Mouse (Mus musculus) hindbrain, embryonic 12.5 days (tissue): ENCODE measurements around the gene Tnfsf8. TPM values are rescaled to one million over a fixed set of nuclear protein-coding genes. Genes with fewer than 3 reads are reported as not detected.

Experiments
- ATAC-seq: fragments of 200-750 bp; cut with Nextera tagmentation; 2 replicates; pipeline ENCODE4 v1.8.0; 2017; ENCODE audit warnings: moderate TSS enrichment; ENCODE audit not compliant: low FRiP score
- H3K27ac ChIP-seq: fragments of 300-500 bp; sonication (generic); 2 replicates; pipeline ENCODE4 v1.5.1; 2016; ENCODE audit warnings: mild to moderate bottlenecking
- H3K27me3 ChIP-seq: fragments of 300-500 bp; sonication (generic); 2 replicates; pipeline ENCODE4 v1.6.1; 2016; ENCODE audit warnings: mild to moderate bottlenecking
- H3K36me3 ChIP-seq: fragments of 300-500 bp; sonication (generic); 2 replicates; pipeline ENCODE4 v1.6.1; 2016; ENCODE audit warnings: mild to moderate bottlenecking
- H3K4me1 ChIP-seq: fragments of 300-500 bp; sonication (generic); 2 replicates; pipeline ENCODE4 v1.6.1; 2016
- H3K4me2 ChIP-seq: fragments of 300-500 bp; sonication (generic); replicated peaks from 2 replicates; pipeline ENCODE4 v1.6.1; 2016; ENCODE audit warnings: mild to moderate bottlenecking
- H3K4me3 ChIP-seq: fragments of 300-500 bp; sonication (generic); 2 replicates; pipeline ENCODE4 v1.5.1; 2016; ENCODE audit warnings: mild to moderate bottlenecking
- H3K9ac ChIP-seq: fragments of 300-500 bp; sonication (generic); 2 replicates; pipeline ENCODE4 v1.6.1; 2016; ENCODE audit warnings: mild to moderate bottlenecking, moderate library complexity
- H3K9me3 ChIP-seq: fragments of 300-500 bp; sonication (generic); replicated peaks from 2 replicates; pipeline ENCODE4 v1.6.1; 2016; ENCODE audit warnings: mild to moderate bottlenecking
- WGBS: fragments of 180-500 bp; shearing (Covaris S2); methylation state at CpG from one replicate; pipeline ENCODE4 v1.1.7; 2016; 5-methylcytosine and 5-hydroxymethylcytosine counted together
- polyA plus RNA-seq: library from polyadenylated mRNA; unstranded; fragments of >200 nt; fragmentation: Nextera tagmentation; extraction: Ambion mirVana; gene quantifications from 2 replicates; pipeline ENCODE4 v1.2.1, GENCODE M21; 2016

Gene Tnfsf8
- polyA plus RNA-seq, 1 experiment from 2014 or later: not detected

DNA sequence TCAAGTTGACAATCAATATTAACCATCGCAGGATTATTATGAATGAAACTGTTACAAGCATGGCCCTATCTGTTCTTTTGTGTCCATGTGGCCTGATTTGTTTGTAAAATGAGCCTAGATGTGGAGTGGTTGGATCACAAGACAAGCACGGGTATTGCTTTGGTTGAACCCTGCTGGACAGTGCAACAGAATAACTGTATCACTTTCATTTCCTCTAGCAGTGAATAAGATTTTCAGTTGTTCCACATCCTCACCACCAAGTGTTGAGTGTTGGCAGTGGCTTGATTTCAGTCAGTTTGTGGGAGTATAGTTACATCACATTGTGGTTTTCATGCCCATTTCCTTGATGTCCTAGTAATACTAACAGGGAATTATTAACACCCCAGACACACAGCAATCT is 45.5 kb downstream of the Tnfsf8 start:
- Histone ChIP-seq H3K27me3 (no peaks in the 10 kb centered on the region), H3K4me2 (no peak overlapping the region), H3K9ac (no peak overlapping the region), H3K36me3 (no peaks in the 10 kb centered on the region), H3K27ac (no peak overlapping the region), H3K9me3 (no peaks in the 10 kb centered on the region), H3K4me3 (no peak overlapping the region), H3K4me1 (no peaks in the 10 kb centered on the region)
- 87% methylated on average over 2 of the region's 2 CpGs for WGBS
- ATAC-seq: no peak

- Histone ChIP-seq H3K9ac (no peak overlapping the region), H3K4me2 (no peak overlapping the region), H3K4me1 (no peaks in the 10 kb centered on the region), H3K36me3 (no peaks in the 10 kb centered on the region), H3K4me3 (no peak overlapping the region), H3K27ac (no peak overlapping the region), H3K27me3 (no peaks in the 10 kb centered on the region), H3K9me3 (no peaks in the 10 kb centered on the region)
- no peak for ATAC-seq
- 73% methylated on average over 1 of the region's 1 CpGs for WGBS
Observed at GRCm38 (mm10) chr4:63798083-63798482, 63.1 kb downstream of the Tnfsf8 start.

DNA sequence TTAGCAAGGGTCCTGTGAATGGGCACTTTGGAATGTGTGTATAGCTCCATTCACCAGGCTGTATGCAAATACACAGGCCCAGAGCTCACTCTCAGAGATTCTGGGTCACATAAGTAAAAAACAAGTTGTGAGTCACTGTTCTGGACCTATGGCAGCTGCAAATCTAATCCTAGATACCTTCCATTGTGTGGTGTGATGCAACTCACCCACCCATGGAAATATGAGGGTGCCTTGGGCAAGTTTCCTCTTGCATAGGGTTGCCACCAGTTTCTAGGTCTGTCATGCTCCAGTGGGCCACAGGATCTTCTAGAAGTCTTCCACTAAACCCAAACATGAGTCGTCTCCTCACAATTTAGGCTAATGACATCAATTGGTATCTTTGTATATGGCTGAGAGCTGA is 64.6 kb downstream of the Tnfsf8 start:
- H3K4me1 ChIP-seq: no peaks in the 10 kb centered on the region
- no peaks in the 10 kb centered on the region for H3K9me3 ChIP-seq
- no peak overlapping the region for H3K27ac ChIP-seq
- no peak overlapping the region for H3K4me3 ChIP-seq
- no peak overlapping the region for H3K4me2 ChIP-seq
- no peaks in the 10 kb centered on the region for H3K27me3 ChIP-seq
- H3K9ac ChIP-seq: no peak overlapping the region
- 97% methylated on average over 1 of the region's 1 CpGs for WGBS
- H3K36me3 ChIP-seq: no peaks in the 10 kb centered on the region
- no peak for ATAC-seq

DNA sequence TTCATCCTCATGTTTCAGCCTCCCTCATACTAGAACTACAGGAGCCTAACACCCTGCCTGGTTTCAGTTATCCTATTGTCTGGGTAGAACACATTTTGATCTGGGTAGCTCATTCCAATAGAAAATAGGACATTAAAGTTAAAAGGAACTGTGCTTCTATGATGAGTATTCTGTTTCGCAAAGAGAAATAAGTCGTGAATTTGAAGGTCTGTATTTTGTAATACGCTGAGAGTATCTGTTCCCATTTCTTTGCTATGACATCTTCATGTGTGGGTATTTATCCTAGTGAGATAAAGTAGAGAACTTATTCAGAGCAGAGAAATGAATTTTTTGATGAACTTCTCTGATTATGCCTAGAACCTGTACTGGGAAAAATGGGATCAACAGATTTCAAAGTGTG is 68.8 kb downstream of the Tnfsf8 start:
- no peak for ATAC-seq
- H3K4me1 ChIP-seq: no peaks in the 10 kb centered on the region
- H3K4me2 ChIP-seq: no peak overlapping the region
- no peaks in the 10 kb centered on the region for H3K27me3 ChIP-seq
- 95% methylated on average over 3 of the region's 3 CpGs for WGBS
- no peak overlapping the region for H3K4me3 ChIP-seq
- H3K36me3 ChIP-seq: no peaks in the 10 kb centered on the region
- no peaks in the 10 kb centered on the region for H3K9me3 ChIP-seq
- H3K27ac ChIP-seq: no peak overlapping the region
- H3K9ac ChIP-seq: no peak overlapping the region

GRCm38 (mm10) chr4:63785466-63785865 is 75.7 kb downstream of the Tnfsf8 start:
- Histone ChIP-seq H3K9ac (no peak overlapping the region), H3K4me2 (no peak overlapping the region), H3K4me3 (no peak overlapping the region), H3K27ac (no peak overlapping the region), H3K4me1 (no peaks in the 10 kb centered on the region), H3K27me3 (no peaks in the 10 kb centered on the region), H3K9me3 (no peaks in the 10 kb centered on the region), H3K36me3 (no peaks in the 10 kb centered on the region)
- no peak for ATAC-seq
- 82% methylated on average over 2 of the region's 2 CpGs for WGBS

DNA sequence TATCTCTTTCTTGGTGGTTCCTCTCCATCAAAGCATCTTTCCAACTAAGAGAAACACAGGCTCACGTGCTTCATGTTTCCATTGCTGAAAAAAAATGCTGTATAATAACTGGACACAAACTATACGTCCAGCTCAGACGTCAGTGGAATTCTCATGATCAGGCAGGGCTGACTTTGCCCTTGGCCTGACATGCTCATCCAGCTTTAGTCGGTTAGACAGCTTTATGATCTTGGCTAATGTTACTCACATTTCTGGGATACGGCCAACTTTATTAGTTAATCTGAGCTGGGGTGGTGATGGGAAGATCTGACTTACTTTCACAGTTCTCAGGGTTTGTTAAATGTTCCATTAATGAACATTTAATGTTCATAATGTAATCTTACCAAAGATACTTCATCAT is 77.3 kb downstream of the Tnfsf8 start:
- Histone ChIP-seq H3K9me3 (no peaks in the 10 kb centered on the region), H3K4me3 (no peak overlapping the region), H3K36me3 (no peaks in the 10 kb centered on the region), H3K27ac (no peak overlapping the region), H3K4me2 (no peak overlapping the region), H3K4me1 (no peaks in the 10 kb centered on the region), H3K9ac (no peak overlapping the region), H3K27me3 (no peaks in the 10 kb centered on the region)
- WGBS: 90% methylated on average over 5 of the region's 5 CpGs
- ATAC-seq: no peak

- Histone ChIP-seq H3K9me3 (no peaks in the 10 kb centered on the region), H3K4me3 (no peak overlapping the region), H3K4me1 (no peaks in the 10 kb centered on the region), H3K4me2 (no peak overlapping the region), H3K36me3 (no peaks in the 10 kb centered on the region), H3K27me3 (no peaks in the 10 kb centered on the region), H3K27ac (no peak overlapping the region), H3K9ac (no peak overlapping the region)
- WGBS: 82% methylated on average over 7 of the region's 7 CpGs
- no peak for ATAC-seq
Observed at GRCm38 (mm10) chr4:63782970-63783613, 78.1 kb downstream of the Tnfsf8 start.

Other genes with a start within 250 kb of the Tnfsf8 start
- gene Tex48, start 238.9 kb downstream of the Tnfsf8 start, polyA plus RNA-seq: not detected in 2 replicates
- not detected in 2 replicates for gene Gm11214, start 198.0 kb downstream of the Tnfsf8 start, polyA plus RNA-seq
- 0.06 and 0.09 TPM in 2 replicates for gene Tnfsf15, start 116.2 kb downstream of the Tnfsf8 start, polyA plus RNA-seq
- gene Tnc, start 185.7 kb upstream of the Tnfsf8 start, polyA plus RNA-seq: 19.3 and 33.8 TPM in 2 replicates